Mouse (Mus musculus) CD4-positive naive resting alpha-beta T cell, adult 57 days (primary cell): ENCODE measurements around the gene Gm15294. TPM values are rescaled to one million over a fixed set of nuclear protein-coding genes. Genes with fewer than 3 reads are reported as not detected.

Source experiments
- total RNA-seq: library from RNA; stranded (reverse); gene quantifications from one replicate; pipeline ENCODE4 v1.2.4, GENCODE M21; 2023

The Gm15294 gene
- not detected for total RNA-seq

GRCm38 (mm10) chrX:141875135-141875534, at the start of gene Gm15294:
Gene Gm15294, minus strand, starts transcription at chrX:141875235.

Other genes with a start within 250 kb of the Gm15294 start
- gene Irs4, start 150.0 kb downstream of the Gm15294 start, total RNA-seq, result not detected